Mouse (Mus musculus) neural tube, embryonic 15.5 days (tissue): ENCODE data around the gene Cfap77. TPM values are rescaled to one million over a fixed set of nuclear protein-coding genes. Genes with fewer than 3 reads are reported as not detected.

ENCODE experiments used
- ATAC-seq: fragments of 200-750 bp; cut with Nextera tagmentation; 2 replicates; pipeline ENCODE4 v1.8.0; 2017; ENCODE audit warnings: mild to moderate bottlenecking, moderate TSS enrichment, moderate library complexity; ENCODE audit not compliant: low FRiP score
- H3K27ac ChIP-seq: fragments of 300-500 bp; sonication (generic); replicated peaks from 2 replicates; pipeline ENCODE4 v1.5.1; 2015; ENCODE audit warnings: mild to moderate bottlenecking, inconsistent platforms
- H3K27me3 ChIP-seq: fragments of 300-500 bp; sonication (generic); replicated peaks from 2 replicates; pipeline ENCODE4 v1.6.1; 2015; ENCODE audit warnings: inconsistent platforms
- H3K36me3 ChIP-seq: fragments of 300-500 bp; sonication (generic); 2 replicates; pipeline ENCODE4 v1.6.1; 2015; ENCODE audit warnings: inconsistent platforms
- H3K4me1 ChIP-seq: fragments of 300-500 bp; sonication (generic); 2 replicates; pipeline ENCODE4 v1.6.1; 2015; ENCODE audit warnings: inconsistent platforms
- H3K4me2 ChIP-seq: fragments of 300-500 bp; sonication (generic); 2 replicates; pipeline ENCODE4 v1.6.1; 2015; ENCODE audit warnings: inconsistent platforms, mild to moderate bottlenecking, moderate library complexity
- H3K4me3 ChIP-seq: fragments of 300-500 bp; sonication (generic); replicated peaks from 2 replicates; pipeline ENCODE4 v1.5.1; 2015; ENCODE audit warnings: mild to moderate bottlenecking, inconsistent platforms
- H3K9ac ChIP-seq: fragments of 300-500 bp; sonication (generic); replicated peaks from 2 replicates; pipeline ENCODE4 v1.6.1; 2015; ENCODE audit warnings: mild to moderate bottlenecking, inconsistent platforms
- H3K9me3 ChIP-seq: fragments of 300-500 bp; sonication (generic); replicated peaks from 2 replicates; pipeline ENCODE4 v1.6.1; 2016; ENCODE audit warnings: inconsistent platforms
- WGBS: fragments of 180-500 bp; shearing (Covaris S2); methylation state at CpG from one replicate; pipeline ENCODE4 v1.1.7; 2015; ENCODE audit warnings: mixed read lengths; 5-methylcytosine and 5-hydroxymethylcytosine counted together
- polyA plus RNA-seq: library from polyadenylated mRNA; unstranded; fragments of >200 nt; fragmentation: Nextera tagmentation; extraction: Ambion mirVana; gene quantifications from 2 replicates; pipeline ENCODE4 v1.2.1, GENCODE M21; 2015

Cfap77 gene
- polyA plus RNA-seq, 1 experiment from 2014 or later, result 0.49 TPM

DNA sequence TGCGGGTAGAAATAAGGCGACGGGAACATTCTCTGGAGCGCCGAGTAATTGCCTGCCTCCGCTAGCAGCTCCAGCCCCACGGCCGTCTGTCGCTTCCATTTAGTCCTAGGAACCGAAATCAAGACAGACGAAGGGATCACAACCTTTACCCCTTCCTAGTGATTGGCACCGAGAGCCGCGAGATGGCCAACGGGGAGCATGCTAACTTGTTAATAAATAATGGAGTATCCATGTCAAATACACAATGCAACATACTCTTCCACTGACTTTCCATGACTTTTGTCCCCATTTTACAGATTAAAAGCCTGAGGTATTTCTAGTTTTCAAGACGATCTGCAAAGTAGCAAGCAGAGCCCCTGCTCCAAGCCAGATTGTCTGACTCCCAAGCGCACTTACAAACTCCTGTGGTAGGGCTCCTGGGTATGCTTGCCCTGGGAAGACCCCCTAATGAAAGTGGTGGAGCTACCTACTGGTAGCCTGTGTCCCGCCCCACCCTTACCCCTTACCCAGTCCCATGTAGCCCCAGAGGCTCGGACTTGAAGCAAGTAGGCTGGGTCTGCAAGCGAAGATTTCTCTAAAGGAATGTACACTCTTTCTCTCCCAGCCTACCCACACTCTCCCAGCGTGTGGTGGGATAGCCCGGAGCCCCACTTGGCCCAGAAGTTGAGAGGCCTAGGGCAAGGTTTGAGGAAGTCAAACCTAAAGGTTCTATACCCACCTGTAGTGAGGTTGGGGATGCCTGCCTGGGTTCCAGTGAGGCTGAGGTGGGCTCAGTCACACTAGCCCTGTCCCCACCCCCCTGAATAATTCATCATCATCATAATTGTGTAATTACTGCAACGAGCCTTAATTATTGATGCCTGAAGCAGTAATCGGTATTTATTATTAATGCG, 144.8 kb downstream of the Cfap77 start:
- Histone ChIP-seq H3K4me2 (no peak overlapping the region), H3K9me3 (no peaks in the 10 kb centered on the region), H3K9ac (no peak overlapping the region), H3K27me3 (peaks cover 98% of the 10 kb centered on the region), H3K4me3 (peak overlapping the region; percentile 9; the same call in 1 of the 2 replicates), H3K4me1 (peaks cover 33% of the 10 kb centered on the region), H3K36me3 (no peaks in the 10 kb centered on the region), H3K27ac (no peak overlapping the region)
- 5% methylated on average over 25 of the region's 25 CpGs for WGBS
- ATAC-seq, result no peak

DNA sequence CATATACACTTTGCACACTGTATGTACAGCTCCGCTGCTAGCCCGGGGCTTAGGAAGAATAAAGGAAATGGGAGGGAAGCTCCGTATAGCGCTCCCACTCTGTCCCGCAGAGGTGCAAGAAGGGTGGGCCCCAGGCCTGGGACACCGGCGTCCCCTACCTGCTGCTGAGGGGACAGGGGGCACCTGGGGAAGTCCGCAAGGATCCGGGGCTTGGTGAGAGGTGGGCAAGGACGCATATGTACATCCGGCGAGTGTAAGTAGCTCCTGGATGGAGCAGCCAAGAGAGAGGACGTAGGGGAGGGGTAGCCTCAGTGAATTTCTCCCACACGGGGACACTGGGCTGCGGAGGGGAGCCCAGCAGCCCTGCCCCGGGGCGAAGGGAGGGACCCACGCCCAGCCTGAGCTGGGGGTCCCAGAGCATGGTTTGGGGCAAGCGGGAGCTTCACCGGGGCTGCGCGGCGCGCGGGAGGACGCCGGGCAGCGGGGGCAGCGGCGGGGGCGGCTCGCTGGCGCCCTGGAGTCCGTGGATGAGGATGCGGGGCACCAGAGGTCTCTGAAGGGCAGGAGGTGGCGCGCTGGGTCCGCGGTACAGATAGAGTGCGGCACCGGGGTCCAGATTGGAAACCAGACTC, 145.6 kb downstream of the Cfap77 start:
- H3K4me2 ChIP-seq, result peak overlapping the region; percentile 47; the same call in 1 of the 2 replicates
- H3K36me3 ChIP-seq, result no peaks in the 10 kb centered on the region
- under 1% methylated on average over 39 of the region's 41 CpGs for WGBS
- no peak for ATAC-seq
- H3K4me3 ChIP-seq, result peak overlapping the region; percentile 9; the same call in 1 of the 2 replicates
- H3K9me3 ChIP-seq, result no peaks in the 10 kb centered on the region
- H3K27me3 ChIP-seq, result peaks cover 98% of the 10 kb centered on the region
- H3K9ac ChIP-seq, result no peak overlapping the region
- peaks cover 33% of the 10 kb centered on the region for H3K4me1 ChIP-seq
- H3K27ac ChIP-seq, result no peak overlapping the region

DNA sequence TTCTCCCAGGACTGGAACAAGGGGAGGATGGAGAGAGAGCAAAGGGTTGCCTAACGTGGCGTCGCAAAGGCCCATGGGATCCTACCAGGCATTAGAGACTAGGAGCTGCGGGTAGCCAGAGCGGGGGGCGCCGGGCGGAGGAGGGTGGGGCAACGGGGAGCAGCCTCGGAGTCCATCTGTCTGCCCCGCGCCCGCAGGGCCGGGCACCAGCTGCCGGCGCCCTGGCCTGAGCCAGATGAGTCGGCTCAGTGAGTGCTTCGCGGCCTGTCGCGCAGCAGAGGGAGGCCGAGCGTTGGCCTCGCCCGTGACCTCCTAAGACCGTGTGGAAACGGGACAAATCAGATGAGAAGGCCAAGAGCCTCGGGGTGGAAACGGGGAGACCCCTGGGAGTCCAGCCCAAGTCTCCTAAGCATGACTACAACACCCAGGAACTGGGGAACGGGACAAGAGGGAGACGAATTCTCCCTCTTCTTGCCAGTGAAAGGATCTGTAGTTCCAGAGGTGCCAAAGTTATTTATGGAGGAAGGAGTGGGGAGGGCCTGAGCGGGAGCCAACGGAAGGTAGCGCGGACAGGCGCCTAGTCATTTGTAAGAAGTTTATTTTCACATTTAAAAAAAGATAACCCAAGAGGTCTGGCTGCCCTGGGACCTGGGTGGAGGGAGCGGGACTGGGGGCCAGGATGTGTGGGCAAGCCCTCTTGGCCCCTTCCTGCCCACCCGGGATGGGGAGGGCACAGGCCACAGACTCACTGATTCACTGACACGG, 146.3 kb downstream of the Cfap77 start:
- Histone ChIP-seq H3K9me3 (no peaks in the 10 kb centered on the region), H3K27ac (no peak overlapping the region), H3K4me2 (peak overlapping the region; percentile 47), H3K4me1 (peaks cover 33% of the 10 kb centered on the region), H3K9ac (no peak overlapping the region), H3K27me3 (peaks cover 97% of the 10 kb centered on the region), H3K4me3 (peak overlapping the region; percentile 14; the same call in 1 of the 2 replicates), H3K36me3 (no peaks in the 10 kb centered on the region; the same call in 1 of the 2 replicates)
- WGBS, result under 1% methylated on average over 39 of the region's 39 CpGs
- no peak for ATAC-seq

DNA sequence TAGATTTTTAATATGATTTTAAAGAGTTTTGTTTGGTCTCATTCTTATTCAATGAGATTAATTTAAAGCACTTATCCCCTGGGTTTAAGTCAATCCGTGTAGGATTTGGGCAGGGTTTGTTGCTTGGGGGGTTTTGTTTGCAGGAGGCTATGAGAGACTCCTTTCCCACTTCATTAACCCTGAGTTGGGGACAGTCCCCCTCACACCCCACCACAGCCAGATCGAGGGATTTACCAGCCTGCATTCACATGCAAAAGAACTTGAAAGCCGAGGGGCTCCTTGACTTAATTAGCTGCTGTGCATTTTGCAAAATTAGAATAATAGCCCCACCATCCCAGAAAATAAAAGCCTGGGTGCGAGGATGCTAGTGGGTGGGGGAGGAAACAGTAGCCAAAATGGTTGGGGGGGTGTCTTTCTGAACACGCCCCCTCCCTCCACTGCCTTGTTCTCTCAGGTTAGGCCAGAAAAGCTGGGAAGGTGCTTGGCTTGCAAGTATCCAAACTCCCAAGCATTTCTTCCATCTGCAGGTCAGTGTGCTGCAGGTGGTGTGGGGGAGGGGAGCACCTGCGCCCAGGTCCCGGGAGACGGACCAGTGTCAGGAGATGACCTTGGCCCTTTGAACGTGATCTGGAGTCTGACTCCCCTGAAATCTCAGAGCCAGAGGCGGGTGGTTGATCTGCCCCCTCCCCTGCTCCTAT, 147.0 kb downstream of the Cfap77 start:
- H3K9ac ChIP-seq, result no peak overlapping the region
- peak overlapping the region; percentile 47 for H3K4me2 ChIP-seq
- H3K9me3 ChIP-seq, result no peaks in the 10 kb centered on the region
- WGBS, result 4% methylated on average over 10 of the region's 10 CpGs
- H3K36me3 ChIP-seq, result no peaks in the 10 kb centered on the region; the same call in 1 of the 2 replicates
- ATAC-seq, result no peak
- peaks cover 33% of the 10 kb centered on the region for H3K4me1 ChIP-seq
- H3K4me3 ChIP-seq, result peak overlapping the region; percentile 14; the same call in 1 of the 2 replicates
- H3K27me3 ChIP-seq, result peaks cover 95% of the 10 kb centered on the region
- H3K27ac ChIP-seq, result no peak overlapping the region

DNA sequence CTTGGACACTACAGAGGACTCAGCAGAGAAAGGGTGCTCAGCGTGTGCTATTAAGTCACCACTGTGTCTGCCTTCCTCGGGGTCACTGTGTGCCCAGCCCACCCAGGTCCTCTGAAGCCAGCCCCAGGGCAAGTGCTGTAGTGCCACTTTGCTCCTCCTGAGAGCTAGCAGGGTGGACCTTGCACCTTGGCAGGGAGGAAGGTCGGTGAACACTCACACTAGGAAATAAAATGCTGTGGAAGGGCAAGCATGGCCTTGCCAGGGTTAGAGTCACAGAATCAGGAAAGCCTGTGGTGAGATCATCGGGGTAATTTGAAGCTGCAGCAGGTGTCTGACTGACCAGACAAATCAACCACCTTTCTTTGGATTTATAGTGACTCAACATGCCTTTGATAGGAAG, 149.3 kb downstream of the Cfap77 start:
- Histone ChIP-seq H3K4me1 (peaks cover 20% of the 10 kb centered on the region), H3K4me3 (no peak overlapping the region), H3K36me3 (no peaks in the 10 kb centered on the region; the same call in 1 of the 2 replicates), H3K9ac (no peak overlapping the region), H3K27me3 (peaks cover 80% of the 10 kb centered on the region), H3K27ac (no peak overlapping the region), H3K9me3 (no peaks in the 10 kb centered on the region), H3K4me2 (no peak overlapping the region)
- ATAC-seq, result no peak
- WGBS, result 32% methylated on average over 4 of the region's 4 CpGs

DNA sequence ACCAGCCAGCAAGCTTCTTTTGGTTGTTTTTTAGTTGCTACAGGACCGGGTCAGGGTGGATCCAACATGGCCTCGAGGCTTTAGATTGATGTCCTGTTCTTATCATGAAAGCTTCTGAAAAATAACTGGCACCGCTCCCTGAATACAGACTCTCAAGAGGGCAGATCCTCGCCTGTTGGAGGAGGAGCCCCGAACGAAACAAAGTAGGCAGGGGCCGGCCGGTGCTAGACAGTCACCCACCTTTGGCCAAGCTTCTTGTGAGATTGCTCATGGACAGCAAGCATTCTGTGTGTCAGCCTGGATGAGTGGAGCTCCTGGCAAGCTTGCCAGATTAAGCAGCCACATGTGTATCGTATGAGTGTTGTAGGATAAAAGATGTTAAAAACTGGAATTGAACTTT, 150.1 kb downstream of the Cfap77 start:
- peaks cover 72% of the 10 kb centered on the region for H3K27me3 ChIP-seq
- WGBS, result 76% methylated on average over 9 of the region's 9 CpGs
- peaks cover 20% of the 10 kb centered on the region for H3K4me1 ChIP-seq
- no peaks in the 10 kb centered on the region for H3K9me3 ChIP-seq
- no peak for ATAC-seq
- no peak overlapping the region for H3K4me3 ChIP-seq
- peaks cover 6% of the 10 kb centered on the region for H3K36me3 ChIP-seq
- H3K9ac ChIP-seq, result no peak overlapping the region
- H3K4me2 ChIP-seq, result no peak overlapping the region
- no peak overlapping the region for H3K27ac ChIP-seq

DNA sequence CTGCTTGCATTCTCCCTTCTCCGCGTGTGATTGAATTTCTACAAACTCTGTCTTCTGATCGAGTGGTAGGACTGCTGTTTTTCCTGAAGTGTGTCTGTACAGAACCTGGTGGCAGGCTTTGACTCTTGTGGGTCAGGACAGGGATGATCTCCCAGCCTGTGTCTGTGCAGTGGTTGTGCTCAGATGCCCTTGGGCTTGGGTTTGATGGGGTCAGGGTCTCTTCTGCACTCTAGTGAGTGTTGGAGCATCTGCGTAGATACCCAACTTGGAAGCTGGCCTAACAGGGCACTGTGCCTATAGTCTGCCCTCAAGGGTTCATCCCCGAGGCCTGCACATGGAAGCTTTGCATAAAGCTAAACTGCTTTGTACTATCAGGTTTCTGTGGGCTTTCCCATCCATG, 151.0 kb downstream of the Cfap77 start:
- no peak for ATAC-seq

DNA sequence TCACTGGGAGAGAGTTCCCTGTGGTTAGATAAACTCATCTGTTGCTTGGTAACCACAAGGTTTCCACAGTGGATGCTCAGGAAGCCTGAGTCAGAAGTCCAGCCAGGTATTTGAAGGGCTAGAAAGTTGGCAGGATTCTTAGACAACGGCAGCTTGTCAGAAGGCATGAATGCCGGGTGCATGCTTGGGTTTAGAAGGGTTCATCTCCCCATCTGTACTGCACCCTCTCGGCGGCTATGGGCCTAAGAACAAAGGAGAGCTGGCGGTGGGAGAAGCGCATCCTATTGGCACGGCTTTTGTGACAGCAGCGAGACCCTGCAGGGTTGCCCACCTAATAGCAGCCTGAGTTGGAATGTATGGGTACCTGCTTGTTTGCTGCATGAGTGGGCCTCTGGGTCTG, 152.6 kb downstream of the Cfap77 start:
- no peak overlapping the region for H3K27ac ChIP-seq
- H3K4me1 ChIP-seq, result no peaks in the 10 kb centered on the region
- H3K36me3 ChIP-seq, result peaks cover 14% of the 10 kb centered on the region
- ATAC-seq, result no peak
- WGBS, result 83% methylated on average over 8 of the region's 8 CpGs
- H3K9ac ChIP-seq, result no peak overlapping the region
- no peak overlapping the region for H3K4me3 ChIP-seq
- peaks cover 47% of the 10 kb centered on the region for H3K27me3 ChIP-seq
- no peaks in the 10 kb centered on the region for H3K9me3 ChIP-seq
- no peak overlapping the region for H3K4me2 ChIP-seq

More for the DNA sequence above, 151.0 kb downstream of the Cfap77 start:
- 84% methylated on average over 5 of the region's 5 CpGs for WGBS
- Histone ChIP-seq H3K27me3 (peaks cover 63% of the 10 kb centered on the region), H3K4me1 (peaks cover 12% of the 10 kb centered on the region), H3K36me3 (peaks cover 6% of the 10 kb centered on the region), H3K9me3 (no peaks in the 10 kb centered on the region), H3K9ac (no peak overlapping the region), H3K4me3 (no peak overlapping the region), H3K27ac (no peak overlapping the region), H3K4me2 (no peak overlapping the region)

DNA sequence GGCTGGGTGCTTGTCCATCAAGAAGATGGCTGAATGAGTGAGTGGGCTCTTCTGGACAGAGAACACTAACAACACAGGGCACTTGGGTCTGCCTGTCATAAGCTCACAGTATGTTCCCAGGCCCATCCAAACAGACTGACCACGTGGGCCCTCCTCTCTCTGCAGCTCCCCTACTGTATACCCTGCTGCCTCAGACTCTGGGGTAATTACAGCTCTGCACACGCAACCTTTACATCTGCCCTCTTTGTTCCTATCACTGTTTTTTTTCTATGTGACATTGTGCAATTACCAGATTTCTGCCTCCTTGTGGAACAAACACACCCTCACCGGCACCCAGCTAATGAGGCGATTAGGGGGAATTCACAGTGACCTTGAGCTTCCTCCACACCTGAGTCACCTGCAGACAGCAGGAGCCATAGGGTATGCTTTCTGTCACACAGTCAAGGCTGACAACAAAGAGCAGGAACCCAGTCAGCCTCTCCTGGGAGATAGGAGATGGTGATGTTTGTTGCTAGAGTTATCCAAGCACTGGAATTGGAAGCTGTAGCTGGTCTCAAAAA, 157.4 kb downstream of the Cfap77 start:
- Histone ChIP-seq H3K9ac (no peak overlapping the region), H3K4me2 (no peak overlapping the region), H3K4me1 (no peaks in the 10 kb centered on the region), H3K27me3 (peaks cover 2% of the 10 kb centered on the region; the same call in 1 of the 2 replicates), H3K36me3 (peaks cover 51% of the 10 kb centered on the region), H3K9me3 (no peaks in the 10 kb centered on the region), H3K27ac (no peak overlapping the region), H3K4me3 (no peak overlapping the region)
- no peak for ATAC-seq
- 91% methylated on average over 4 of the region's 4 CpGs for WGBS

DNA sequence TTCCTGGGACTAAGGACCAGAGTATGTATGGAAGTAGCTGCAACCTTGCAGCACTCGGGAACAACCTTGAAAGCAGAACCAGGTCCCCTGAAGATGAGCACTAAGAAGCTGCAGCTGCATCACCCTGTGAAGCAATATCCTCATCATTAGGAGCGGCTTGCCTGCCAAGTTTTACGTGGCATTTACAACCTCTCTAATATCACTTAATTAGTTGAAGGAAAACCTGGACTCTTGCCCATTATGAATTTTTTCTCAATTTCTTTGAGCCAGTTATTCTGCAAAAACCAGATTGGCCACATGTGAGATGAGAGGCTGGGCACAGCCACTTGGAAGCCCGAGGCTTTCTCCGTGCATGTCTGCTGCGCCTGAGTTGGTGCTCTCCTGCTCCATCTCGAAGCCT, 159.0 kb downstream of the Cfap77 start:
- WGBS, result 87% methylated on average over 7 of the region's 7 CpGs
- ATAC-seq, result no peak

DNA sequence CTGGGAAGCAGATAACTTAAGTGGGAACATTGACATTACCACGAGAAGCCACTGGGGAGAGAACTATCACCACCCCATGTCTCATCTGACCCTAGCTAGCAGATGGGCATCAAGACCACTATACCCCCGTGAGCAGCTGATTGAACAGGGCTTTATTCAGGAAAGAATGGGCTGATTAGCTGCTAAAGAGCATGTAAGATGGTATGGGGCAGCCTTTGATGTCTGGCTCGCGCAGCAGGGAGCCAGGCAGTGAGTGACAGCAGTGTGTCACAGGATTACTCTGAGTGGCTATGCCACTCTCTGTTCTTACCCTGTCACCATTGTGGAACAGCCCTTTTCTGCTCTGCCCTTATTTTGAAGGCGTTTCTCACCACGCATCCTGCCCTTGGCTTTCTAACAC, 161.3 kb downstream of the Cfap77 start:
- no peak overlapping the region for H3K4me3 ChIP-seq
- no peaks in the 10 kb centered on the region for H3K4me1 ChIP-seq
- no peak overlapping the region for H3K27ac ChIP-seq
- H3K27me3 ChIP-seq, result no peaks in the 10 kb centered on the region
- no peaks in the 10 kb centered on the region for H3K9me3 ChIP-seq
- peaks cover 66% of the 10 kb centered on the region for H3K36me3 ChIP-seq
- WGBS, result 39% methylated on average over 6 of the region's 6 CpGs
- no peak for ATAC-seq
- H3K4me2 ChIP-seq, result no peak overlapping the region
- H3K9ac ChIP-seq, result no peak overlapping the region

More for the DNA sequence above, 159.0 kb downstream of the Cfap77 start:
- no peak overlapping the region for H3K27ac ChIP-seq
- H3K4me1 ChIP-seq, result no peaks in the 10 kb centered on the region
- H3K4me2 ChIP-seq, result no peak overlapping the region
- H3K4me3 ChIP-seq, result no peak overlapping the region
- no peaks in the 10 kb centered on the region for H3K9me3 ChIP-seq
- H3K27me3 ChIP-seq, result no peaks in the 10 kb centered on the region
- H3K9ac ChIP-seq, result no peak overlapping the region
- H3K36me3 ChIP-seq, result peaks cover 54% of the 10 kb centered on the region
